Mouse (Mus musculus) ES-Bruce4 (cell line): ENCODE measurements around the gene Nyap2.

Experiments used
- CTCF ChIP-seq: IDR thresholded peaks from one replicate; pipeline ENCODE4 v1.8.1; 2011; ENCODE audit warnings: low read depth, low read length
- EP300 ChIP-seq: IDR thresholded peaks from 2 replicates; pipeline ENCODE4 v1.6.1; 2011; ENCODE audit warnings: low read depth, low read length; ENCODE audit not compliant: insufficient read depth
- POLR2A ChIP-seq: IDR thresholded peaks from one replicate; pipeline ENCODE4 v1.8.1; 2011; ENCODE audit warnings: low read length; ENCODE audit not compliant: insufficient read depth

DNA sequence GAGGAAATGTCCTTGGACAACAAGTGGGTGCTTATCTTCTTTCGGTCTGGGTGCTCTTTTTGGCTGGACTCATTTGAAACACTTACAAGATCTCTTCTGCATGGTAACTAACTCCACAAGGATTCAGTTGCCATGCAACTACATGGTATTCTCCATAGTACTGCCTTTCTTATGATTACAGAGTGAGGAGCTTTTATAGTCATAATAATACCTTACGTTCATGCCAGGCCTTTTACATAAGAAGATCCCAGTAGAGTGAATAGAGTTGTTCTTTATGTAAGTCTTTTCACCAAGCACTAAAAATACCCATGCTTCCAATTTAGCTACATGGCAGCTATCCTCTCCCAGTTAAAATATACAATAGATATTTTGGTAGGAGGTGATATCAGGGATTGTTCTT, 13.9 kb upstream of the Nyap2 start:
- TF ChIP-seq CTCF (no peak), POLR2A (no peak), EP300 (no peak)
